Mouse (Mus musculus): ENCODE measurements around the gene Zbtb26. TPM values are rescaled to one million over a fixed set of nuclear protein-coding genes. Genes with fewer than 3 reads are reported as not detected.

Zbtb26 gene
- polyA plus RNA-seq, 1 experiment from 2014 or later, result 1.4 TPM

- no peak overlapping the region for H3K4me3 ChIP-seq (ENCODE audit: low read depth, low read length)
- no peak overlapping the region for H3K9ac ChIP-seq (replicated peaks)
- DNase-seq, result no peak
- no peak for ATAC-seq
- H3K36me3 ChIP-seq (replicated peaks; ENCODE audit: insufficient read depth, low read length), result peaks cover 18% of the 10 kb centered on the region
- no peak for TF ChIP-seq CTCF (IDR thresholded peaks at IDR 0.05; ENCODE audit: low read depth)
- TF ChIP-seq EP300 (IDR thresholded peaks at IDR 0.05; ENCODE audit: low read depth), result no peak
- H3K27ac ChIP-seq (ENCODE audit: low read depth), result no peak overlapping the region
- no peak overlapping the region for H3K4me2 ChIP-seq (ENCODE audit: low read depth, low read length)
- H3K9me3 ChIP-seq (ENCODE audit: low read length), result no peaks in the 10 kb centered on the region
- H3K27me3 ChIP-seq (ENCODE audit: insufficient read depth, low read length), result no peaks in the 10 kb centered on the region
- H3K4me1 ChIP-seq (ENCODE audit: insufficient read depth), result no peaks in the 10 kb centered on the region
Measured at GRCm38 (mm10) chr2:37479559-37479958, 36.6 kb upstream of the Zbtb26 start.

GRCm38 (mm10) chr2:37466266-37466665, 23.3 kb upstream of the Zbtb26 start:
- ATAC-seq, result no peak
- H3K4me2 ChIP-seq (ENCODE audit: low read depth, low read length), result no peak overlapping the region
- no peaks in the 10 kb centered on the region for H3K9me3 ChIP-seq (ENCODE audit: low read length)
- no peak overlapping the region for H3K27ac ChIP-seq (ENCODE audit: low read depth)
- 79% methylated on average over 4 of the region's 4 CpGs for WGBS (ENCODE audit: insufficient replicate concordance)
- peaks cover 10% of the 10 kb centered on the region; the same call in 1 of the 2 replicates for H3K36me3 ChIP-seq (replicated peaks; ENCODE audit: insufficient read depth, low read length)
- no peak for DNase-seq
- TF ChIP-seq CTCF (IDR thresholded peaks at IDR 0.05; ENCODE audit: low read depth), result no peak
- 0 out of 2 replicates have a peak, but pooled peaks have one; percentile 8 for TF ChIP-seq EP300 (IDR thresholded peaks at IDR 0.05; ENCODE audit: low read depth)
- H3K4me3 ChIP-seq (ENCODE audit: low read depth, low read length), result no peak overlapping the region
- H3K27me3 ChIP-seq (ENCODE audit: insufficient read depth, low read length), result no peaks in the 10 kb centered on the region
- H3K9ac ChIP-seq (replicated peaks), result no peak overlapping the region
- H3K4me1 ChIP-seq (ENCODE audit: insufficient read depth), result no peaks in the 10 kb centered on the region

- ATAC-seq, result no peak
- DNase-seq, result no peak
- Histone ChIP-seq H3K4me1 (ENCODE audit: insufficient read depth) (no peaks in the 10 kb centered on the region), H3K27me3 (ENCODE audit: insufficient read depth, low read length) (no peaks in the 10 kb centered on the region), H3K36me3 (replicated peaks; ENCODE audit: insufficient read depth, low read length) (no peaks in the 10 kb centered on the region), H3K4me2 (ENCODE audit: low read depth, low read length) (no peak overlapping the region), H3K9ac (replicated peaks) (no peak overlapping the region), H3K4me3 (ENCODE audit: low read depth, low read length) (no peak overlapping the region), H3K27ac (ENCODE audit: low read depth) (no peak overlapping the region), H3K9me3 (ENCODE audit: low read length) (no peaks in the 10 kb centered on the region)
- whole genome bisulfite sequencing (ENCODE audit: insufficient replicate concordance), result 93% methylated on average over 4 of the region's 4 CpGs
- TF ChIP-seq CTCF (IDR thresholded peaks at IDR 0.05; ENCODE audit: low read depth) (peak; percentile 48), EP300 (IDR thresholded peaks at IDR 0.05; ENCODE audit: low read depth) (no peak)
Measured at GRCm38 (mm10) chr2:37460707-37461106, 17.8 kb upstream of the Zbtb26 start.

- peak; percentile 62 for ATAC-seq
- peak overlapping the region; percentile 95 for H3K9ac ChIP-seq (replicated peaks)
- H3K4me3 ChIP-seq (ENCODE audit: low read depth, low read length), result peak overlapping the region; percentile 95
- peak overlapping the region; percentile 85 for H3K4me2 ChIP-seq (ENCODE audit: low read depth, low read length)
- peak overlapping the region; percentile 84 for H3K27ac ChIP-seq (ENCODE audit: low read depth)
- H3K36me3 ChIP-seq (replicated peaks; ENCODE audit: insufficient read depth, low read length), result no peaks in the 10 kb centered on the region
- no peak for TF ChIP-seq EP300 (IDR thresholded peaks at IDR 0.05; ENCODE audit: low read depth)
- WGBS (ENCODE audit: insufficient replicate concordance), result 2% methylated on average over 10 of the region's 24 CpGs
- H3K27me3 ChIP-seq (ENCODE audit: insufficient read depth, low read length), result no peaks in the 10 kb centered on the region
- H3K9me3 ChIP-seq (ENCODE audit: low read length), result no peaks in the 10 kb centered on the region
- DNase-seq, result no peak
- peaks cover 18% of the 10 kb centered on the region; the same call in 1 of the 2 replicates for H3K4me1 ChIP-seq (ENCODE audit: insufficient read depth)
Measured at GRCm38 (mm10) chr2:37452376-37452760, 9.4 kb upstream of the Zbtb26 start.

GRCm38 (mm10) chr2:37451667-37452375, 8.9 kb upstream of the Zbtb26 start:
- Histone ChIP-seq H3K9me3 (ENCODE audit: low read length) (no peaks in the 10 kb centered on the region), H3K4me1 (ENCODE audit: insufficient read depth) (peaks cover 22% of the 10 kb centered on the region; the same call in 1 of the 2 replicates), H3K36me3 (replicated peaks; ENCODE audit: insufficient read depth, low read length) (no peaks in the 10 kb centered on the region), H3K4me3 (ENCODE audit: low read depth, low read length) (peak overlapping the region; percentile 95), H3K27me3 (ENCODE audit: insufficient read depth, low read length) (no peaks in the 10 kb centered on the region), H3K9ac (replicated peaks) (peak overlapping the region; percentile 95), H3K4me2 (ENCODE audit: low read depth, low read length) (peak overlapping the region; percentile 85), H3K27ac (ENCODE audit: low read depth) (peak overlapping the region; percentile 84)
- DNase-seq (peak; percentile 96), ATAC-seq (peak; percentile 98)
- TF ChIP-seq EP300 (IDR thresholded peaks at IDR 0.05; ENCODE audit: low read depth) (no peak), CTCF (IDR thresholded peaks at IDR 0.05; ENCODE audit: low read depth) (peak; percentile 8; the same call in 1 of the 2 replicates)
- 9% methylated on average over 43 of the region's 44 CpGs for WGBS (ENCODE audit: insufficient replicate concordance)

GRCm38 (mm10) chr2:37431609-37432008, 11.3 kb downstream of the Zbtb26 start:
- Histone ChIP-seq H3K4me2 (ENCODE audit: low read depth, low read length) (peak overlapping the region; percentile 93), H3K9me3 (ENCODE audit: low read length) (no peaks in the 10 kb centered on the region), H3K36me3 (replicated peaks; ENCODE audit: insufficient read depth, low read length) (peaks cover 23% of the 10 kb centered on the region), H3K4me3 (ENCODE audit: low read depth, low read length) (peak overlapping the region; percentile 94), H3K27ac (ENCODE audit: low read depth) (peak overlapping the region; percentile 95), H3K9ac (replicated peaks) (peak overlapping the region; percentile 94), H3K4me1 (ENCODE audit: insufficient read depth) (peaks cover 11% of the 10 kb centered on the region), H3K27me3 (ENCODE audit: insufficient read depth, low read length) (no peaks in the 10 kb centered on the region)
- no peak for ATAC-seq
- no peak for DNase-seq
- no peak for TF ChIP-seq CTCF (IDR thresholded peaks at IDR 0.05; ENCODE audit: low read depth)
- TF ChIP-seq EP300 (IDR thresholded peaks at IDR 0.05; ENCODE audit: low read depth), result no peak
- WGBS (ENCODE audit: insufficient replicate concordance), result 28% methylated on average over 7 of the region's 7 CpGs

Data from liver, postnatal 0 days (tissue).